Mouse (Mus musculus): ENCODE results near the gene Fndc3b.

DNA sequence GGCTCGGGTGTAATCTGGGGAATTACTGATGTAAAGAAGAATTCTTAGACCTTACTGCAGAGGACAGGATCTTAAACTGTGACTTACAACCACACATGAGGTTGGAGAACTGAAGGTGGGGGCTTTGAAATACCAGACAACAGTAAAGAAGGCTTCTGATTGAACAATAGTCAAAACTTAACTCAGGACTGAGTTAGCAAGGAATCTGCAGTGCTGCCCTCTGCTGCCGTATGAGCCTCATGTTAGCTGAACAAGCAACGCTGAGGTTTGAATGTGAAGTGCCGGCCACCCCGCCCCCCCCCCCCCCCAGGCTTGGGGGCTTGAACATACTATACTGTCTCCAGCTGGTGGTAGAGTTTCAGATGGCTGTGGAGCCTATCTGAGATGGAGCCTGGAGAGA is 194.6 kb downstream of the Fndc3b start:
- TF ChIP-seq GATA1 (IDR thresholded peaks at IDR 0.05; ENCODE audit: low read length) = no peak
- no peak for TF ChIP-seq TAL1 (IDR thresholded peaks at IDR 0.05; ENCODE audit: low read length)
